Mouse (Mus musculus) CD4-positive helper T cell, adult 2 months (primary cell): ENCODE data around the gene Ces1d.
"Not testable (repeated sequence)": the region's sequence is repeated elsewhere in the genome, so short reads cannot be mapped to it uniquely, and the experiment has no call there.

Experiments used
- DNase-seq: peaks from one replicate; pipeline ENCODE4 v3.0.0-alpha.2; 2012; ENCODE audit warnings: low read depth, missing footprints, low spot score

Gene Ces1d

DNA sequence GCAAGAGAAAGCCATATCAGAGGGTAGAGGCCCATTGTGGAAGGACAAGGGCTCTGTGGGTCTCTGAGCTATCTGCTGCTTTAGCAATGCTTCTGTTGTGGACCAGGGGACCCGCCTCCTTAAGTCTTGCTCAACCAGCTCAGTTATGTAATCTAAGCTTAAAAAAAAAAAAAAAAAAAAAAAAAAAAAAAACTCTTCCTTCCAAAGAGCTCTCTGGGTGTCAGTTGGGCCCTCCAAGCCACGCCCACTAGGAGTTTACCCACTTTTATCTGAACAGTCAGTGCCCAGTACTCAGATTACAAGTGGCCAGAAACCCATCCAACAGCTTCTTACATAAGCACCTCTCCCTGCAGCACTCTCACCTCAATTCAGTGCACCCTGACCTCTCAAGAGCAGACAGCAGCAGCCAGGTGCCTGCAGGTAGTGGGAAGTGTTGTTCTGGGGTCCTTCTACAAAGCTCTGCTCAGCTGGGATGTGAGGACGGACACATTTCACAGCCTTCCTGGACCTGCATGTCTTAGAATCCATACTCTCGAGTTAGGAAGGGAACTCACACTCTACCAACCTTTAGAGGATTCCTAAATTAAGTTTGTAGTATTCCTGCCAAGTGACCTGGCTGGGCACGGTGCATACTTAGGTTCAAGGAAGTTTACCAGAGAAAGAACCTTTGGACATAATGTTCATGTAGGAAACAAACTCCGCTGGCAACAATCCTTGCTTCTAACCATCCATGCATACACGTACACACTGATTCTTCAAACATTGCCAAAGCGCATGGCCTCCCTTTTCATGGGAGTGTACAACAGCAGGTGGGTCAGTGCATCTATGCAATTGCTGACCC lies at the start of gene Ces1d:
Ces1d (minus strand) TSS at position 154 of the 841 bp plus-strand sequence.
- no peak for DNase-seq

- DNase-seq, result no peak
Measured at GRCm38 (mm10) chr8:93246057-93246456, 48.4 kb upstream of the Ces1d start.

- no peak for DNase-seq
Measured at GRCm38 (mm10) chr8:93239884-93240283, 42.2 kb upstream of the Ces1d start.

DNA sequence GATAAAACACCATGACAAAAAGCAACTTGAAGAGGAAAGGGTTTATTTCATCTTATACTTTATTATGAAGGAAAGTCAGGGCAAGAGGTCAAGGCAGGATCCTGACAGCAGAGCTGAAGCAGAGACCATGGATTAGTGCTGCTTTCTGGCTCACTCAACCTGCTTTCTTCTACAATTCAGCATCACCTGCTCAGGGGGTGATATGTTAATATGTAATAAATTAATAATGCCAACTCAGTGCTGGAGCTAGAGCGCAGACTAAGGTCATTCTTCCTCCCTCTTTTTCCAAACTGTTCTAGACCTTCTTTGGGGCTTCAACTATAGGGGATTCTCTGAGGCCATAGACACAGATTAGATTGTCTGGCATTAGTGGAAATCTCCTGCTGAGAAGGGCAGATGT lies 38.0 kb upstream of the Ces1d start:
- no peak for DNase-seq

DNA sequence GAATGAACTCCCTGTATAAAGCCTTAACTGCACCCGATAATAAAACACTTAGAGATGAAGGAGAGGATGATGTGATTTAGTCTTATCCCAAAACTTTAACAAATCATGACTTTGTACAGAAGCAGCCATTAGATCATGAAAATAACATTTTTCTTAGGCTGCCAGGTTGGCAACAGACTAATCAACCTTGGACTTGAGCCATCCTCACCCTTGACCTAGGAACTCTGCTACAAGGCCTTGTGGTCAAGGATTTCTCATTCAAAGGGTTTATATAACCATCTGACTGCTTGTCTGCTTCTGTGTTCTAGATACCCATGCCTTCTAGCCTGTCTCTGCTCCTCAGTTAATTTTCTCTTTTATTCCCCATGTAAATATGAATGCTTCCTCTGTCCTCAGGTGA lies 37.1 kb upstream of the Ces1d start:
- DNase-seq, result no peak

DNA sequence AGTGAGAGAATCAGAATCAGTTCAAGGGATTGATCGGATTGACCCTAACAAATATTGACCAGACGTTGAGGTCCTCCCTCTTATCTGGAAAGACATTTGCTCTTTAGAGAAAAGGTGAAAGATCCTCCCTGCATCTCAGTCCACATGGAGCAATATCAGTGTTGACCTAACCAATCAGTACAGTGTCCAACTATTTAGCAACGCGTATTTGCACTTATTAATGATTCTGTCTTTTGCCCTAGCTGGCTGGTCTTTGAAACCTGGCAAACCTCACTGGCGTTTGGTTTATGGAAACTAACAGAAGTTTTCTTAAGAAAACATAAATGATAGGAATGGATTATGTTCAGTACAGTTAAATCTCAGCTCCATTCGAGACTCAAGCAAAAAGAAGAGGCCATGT lies 36.4 kb upstream of the Ces1d start:
- DNase-seq, result no peak

DNA sequence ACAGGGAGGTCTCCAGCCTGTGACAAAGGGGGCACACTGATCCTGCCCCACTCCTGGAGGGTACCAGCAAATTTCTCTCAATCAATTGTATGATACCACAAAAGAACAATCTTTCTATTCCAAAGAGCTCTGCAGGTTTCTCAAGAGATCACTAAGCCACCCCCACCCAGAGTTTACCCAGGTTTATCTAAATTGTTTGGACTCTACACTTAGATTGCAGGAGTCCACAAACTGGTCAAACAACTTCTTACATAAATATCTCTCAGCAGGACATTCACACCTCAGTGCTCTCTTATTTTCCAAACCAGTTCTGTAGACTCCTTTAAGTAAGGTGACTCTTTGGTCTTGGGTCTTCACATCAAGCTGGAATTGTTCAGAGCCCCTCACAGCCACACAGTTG lies 31.8 kb upstream of the Ces1d start, which contains the start of gene Ces1e:
Ces1e (minus strand) TSS at position 174 of the 400 bp plus-strand sequence.
- DNase-seq, result no peak

DNA sequence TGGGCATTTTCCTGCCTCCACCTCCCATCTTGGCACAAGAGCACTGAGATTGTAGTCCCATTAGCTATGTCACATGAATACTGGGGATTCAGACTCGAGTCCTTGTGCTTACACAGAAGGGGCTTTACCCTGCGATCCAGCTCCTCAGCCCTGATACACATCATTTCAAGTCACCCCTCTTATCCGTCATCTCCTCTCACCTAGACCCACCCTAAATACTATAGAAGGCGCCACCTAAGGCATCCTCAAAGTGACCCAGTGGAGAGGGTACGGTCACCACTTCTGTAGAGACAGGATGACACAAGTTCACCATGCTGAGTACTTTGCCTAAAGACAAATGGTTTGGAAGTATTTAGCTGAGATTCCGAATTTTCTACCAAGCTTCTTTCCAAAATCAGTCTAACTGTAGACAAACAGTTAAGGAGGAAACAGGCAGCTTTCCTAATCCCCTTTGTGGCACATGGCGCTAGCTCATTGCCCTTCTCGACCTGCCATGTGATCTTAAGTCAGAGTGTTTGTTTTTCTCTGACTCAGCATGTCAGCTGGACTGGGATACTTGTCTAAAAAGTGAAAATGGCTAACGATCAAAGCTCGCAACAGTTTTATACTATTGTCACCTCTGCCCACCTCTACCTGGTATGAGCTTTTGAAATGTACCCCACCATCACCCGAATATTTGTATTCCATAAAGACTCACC lies 31.2 kb upstream of the Ces1d start:
- no peak for DNase-seq

DNA sequence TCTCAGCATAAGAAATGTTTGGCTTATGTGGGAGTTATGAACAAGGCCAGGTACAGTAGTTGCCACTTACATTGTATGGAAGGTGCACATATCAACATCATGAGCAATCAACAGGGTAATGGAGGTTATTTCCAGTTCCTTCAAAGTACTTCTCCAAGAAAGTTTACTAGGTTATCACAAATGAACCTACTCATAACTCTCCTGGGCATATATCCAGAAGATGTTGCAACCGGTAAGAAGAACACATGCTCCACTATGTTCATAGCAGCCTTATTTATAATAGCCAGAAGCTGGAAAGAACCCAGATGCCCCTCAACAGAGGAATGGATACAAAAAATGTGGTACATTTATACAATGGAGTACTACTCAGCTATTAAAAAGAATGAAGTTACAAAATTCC lies 28.8 kb upstream of the Ces1d start:
- not testable (repeated sequence) for DNase-seq

GRCm38 (mm10) chr8:93221896-93222295 lies 24.3 kb upstream of the Ces1d start:
- no peak for DNase-seq

GRCm38 (mm10) chr8:93217867-93218266 lies 20.2 kb upstream of the Ces1d start:
- no peak for DNase-seq

DNA sequence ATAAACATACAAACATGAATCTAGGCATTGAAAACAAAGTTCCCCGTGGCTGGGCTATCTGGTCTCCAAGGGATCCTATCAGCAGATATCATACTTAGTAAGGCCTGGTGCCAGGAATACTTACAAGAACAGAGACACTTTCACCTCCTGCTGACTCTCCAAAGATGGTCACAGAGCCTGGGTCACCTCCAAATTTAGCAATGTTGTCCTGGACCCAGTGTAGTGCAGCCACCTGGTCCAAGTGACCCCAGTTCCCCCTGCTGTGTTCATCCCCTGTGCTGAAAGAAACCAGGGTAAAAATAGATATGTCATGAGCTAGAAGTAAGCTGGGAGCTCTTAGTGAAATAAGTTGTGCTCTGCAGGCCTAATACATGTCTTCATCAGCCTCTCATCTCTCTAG lies 19.7 kb upstream of the Ces1d start:
- DNase-seq, result no peak

DNA sequence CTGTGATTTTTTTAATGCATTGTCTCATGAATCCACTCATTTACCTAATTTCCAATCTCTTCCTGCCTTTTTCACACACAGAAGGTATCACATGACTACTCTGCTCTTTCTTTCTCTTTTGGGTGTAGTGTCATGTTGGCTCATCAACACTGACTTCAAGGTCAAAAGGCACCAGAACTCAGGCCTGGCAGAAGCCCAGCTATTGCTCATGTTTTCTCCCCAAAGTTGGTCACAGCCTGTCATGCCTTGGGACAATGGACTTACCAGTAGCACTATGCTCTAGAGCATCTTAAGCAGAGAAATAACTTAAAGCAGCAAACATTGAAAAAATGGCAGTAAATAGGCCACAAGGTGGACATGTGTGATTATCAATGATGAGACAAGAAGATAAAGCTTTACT lies 13.5 kb upstream of the Ces1d start:
- DNase-seq, result no peak

DNA sequence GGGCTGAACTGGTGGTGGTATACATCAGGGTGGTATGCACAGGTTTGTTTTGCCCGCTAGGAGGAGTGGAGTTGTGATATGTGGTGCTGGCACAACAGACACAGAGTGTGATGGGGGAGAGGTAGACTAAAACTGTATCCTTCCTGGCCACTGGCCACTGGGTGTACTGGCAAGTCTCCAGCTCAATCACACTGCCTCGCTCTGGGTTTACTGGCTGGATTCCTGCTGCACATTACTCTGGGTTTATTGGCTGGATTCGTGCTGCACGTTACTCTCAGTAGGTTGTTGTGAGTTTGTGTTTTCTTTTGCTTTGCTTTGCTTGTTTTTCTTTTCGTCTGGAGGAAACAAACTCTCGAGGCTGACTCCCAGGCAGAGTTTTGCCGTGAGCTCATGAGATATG lies 1.5 kb upstream of the Ces1d start:
- not testable (repeated sequence) for DNase-seq

DNA sequence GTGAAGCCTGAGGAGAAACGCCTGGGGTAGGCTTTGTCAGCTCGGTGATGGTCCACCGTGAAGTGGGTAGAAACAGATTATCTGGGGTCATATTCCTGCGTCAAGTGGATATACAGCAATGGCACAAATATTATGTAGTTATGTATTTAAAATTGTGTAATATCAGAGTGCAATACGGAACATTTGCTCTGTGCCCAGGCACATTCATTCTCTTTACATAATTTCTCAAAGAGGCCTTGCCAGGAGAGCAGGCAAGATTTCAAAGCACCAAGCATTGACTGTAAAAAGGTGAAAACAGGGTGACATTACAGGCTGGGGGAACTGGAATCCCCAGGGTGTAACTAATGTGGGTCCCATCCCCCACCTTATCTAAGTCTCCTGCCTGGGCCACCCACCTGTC lies 1.2 kb downstream of the Ces1d start:
- no peak for DNase-seq

- no peak for DNase-seq
Measured at GRCm38 (mm10) chr8:93180581-93181129, 17.0 kb downstream of the Ces1d start.

GRCm38 (mm10) chr8:93176593-93176992 lies 21.0 kb downstream of the Ces1d start:
- no peak for DNase-seq

DNA sequence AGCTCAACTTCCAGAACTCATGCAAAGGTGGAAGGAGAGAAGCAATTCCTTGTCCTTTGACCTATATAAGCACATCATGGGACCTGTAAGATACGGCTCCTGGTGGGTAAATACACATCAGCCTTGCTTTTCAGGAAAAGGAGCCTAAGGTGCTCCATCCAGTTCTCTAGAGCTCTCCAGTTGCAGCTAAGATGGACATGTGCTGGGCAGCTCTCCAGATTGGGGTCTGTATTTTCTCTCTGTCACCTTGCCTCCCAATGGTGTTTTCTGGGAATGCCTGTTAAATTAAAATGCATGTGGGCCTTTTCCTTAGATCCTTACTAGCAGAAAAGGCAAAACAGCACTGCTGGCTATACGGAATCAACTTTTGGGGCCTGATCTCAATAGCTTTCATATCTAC lies 23.1 kb downstream of the Ces1d start:
- no peak for DNase-seq

DNA sequence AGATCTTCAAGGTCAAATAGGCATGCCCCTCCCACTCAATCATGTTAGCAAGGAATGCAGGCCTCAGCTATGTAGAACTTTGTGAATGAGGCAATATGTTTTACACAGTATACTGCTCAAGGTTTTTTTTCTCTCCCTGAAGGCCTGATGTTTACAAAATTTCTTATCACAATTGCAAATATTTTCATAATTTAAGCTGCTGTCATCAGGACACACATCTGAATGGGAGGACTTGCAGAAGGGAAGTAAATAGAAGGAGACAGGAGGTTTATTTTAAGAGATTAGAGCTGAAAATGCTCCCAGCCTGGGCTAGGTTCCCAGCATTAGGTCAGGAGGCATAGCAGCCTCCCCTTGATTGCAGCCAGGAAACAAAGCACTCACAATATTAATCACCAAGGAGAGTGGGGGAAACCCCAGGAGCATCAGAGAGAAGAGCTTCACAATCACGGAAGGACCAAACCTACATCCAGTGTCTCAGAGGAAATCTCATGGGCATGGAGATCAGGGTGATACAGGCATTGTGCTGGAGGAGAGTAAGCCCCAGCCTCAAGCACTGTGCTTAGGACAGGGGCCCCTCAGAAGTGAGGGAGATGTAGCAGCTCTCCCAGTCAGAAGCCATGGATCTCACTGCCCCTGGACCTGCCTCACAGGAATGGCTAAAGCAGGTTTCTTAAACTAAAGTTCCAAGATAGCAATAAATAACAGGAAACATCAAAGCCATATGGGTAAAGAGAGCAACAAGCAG lies 25.6 kb downstream of the Ces1d start:
- no peak for DNase-seq

- no peak for DNase-seq
Measured at GRCm38 (mm10) chr8:93163363-93163762, 34.3 kb downstream of the Ces1d start.

DNA sequence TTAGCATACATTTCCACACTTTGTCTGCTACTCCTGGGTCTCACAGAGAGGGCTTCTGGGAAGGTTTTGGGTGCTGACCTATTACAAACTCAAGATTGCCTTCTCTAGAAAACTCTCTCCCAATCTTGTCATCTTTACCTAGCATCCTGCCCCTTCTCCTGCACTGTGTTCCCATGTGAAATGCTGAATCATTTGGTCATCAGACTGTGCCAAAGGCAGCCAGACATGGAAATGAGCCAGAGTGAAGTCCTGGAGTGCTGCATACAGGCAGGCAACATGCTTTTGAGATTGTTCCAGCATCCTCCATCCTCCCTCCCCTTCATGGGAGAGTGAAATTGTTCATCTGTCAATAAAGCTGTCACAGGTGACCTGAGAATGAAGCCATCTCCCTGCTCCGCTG lies 46.2 kb downstream of the Ces1d start:
- DNase-seq, result no peak

- DNase-seq, result no peak
Measured at GRCm38 (mm10) chr8:93147331-93147730, 50.3 kb downstream of the Ces1d start.
